Mouse (Mus musculus) neural tube, embryonic 15.5 days (tissue): ENCODE measurements around the gene Izumo1r. TPM values are rescaled to one million over a fixed set of nuclear protein-coding genes. Genes with fewer than 3 reads are reported as not detected.

Source experiments
- ATAC-seq: fragments of 200-750 bp; cut with Nextera tagmentation; 2 replicates; pipeline ENCODE4 v1.8.0; 2017; ENCODE audit warnings: mild to moderate bottlenecking, moderate TSS enrichment, moderate library complexity; ENCODE audit not compliant: low FRiP score
- H3K27ac ChIP-seq: fragments of 300-500 bp; sonication (generic); replicated peaks from 2 replicates; pipeline ENCODE4 v1.5.1; 2015; ENCODE audit warnings: mild to moderate bottlenecking, inconsistent platforms
- H3K27me3 ChIP-seq: fragments of 300-500 bp; sonication (generic); replicated peaks from 2 replicates; pipeline ENCODE4 v1.6.1; 2015; ENCODE audit warnings: inconsistent platforms
- H3K36me3 ChIP-seq: fragments of 300-500 bp; sonication (generic); 2 replicates; pipeline ENCODE4 v1.6.1; 2015; ENCODE audit warnings: inconsistent platforms
- H3K4me1 ChIP-seq: fragments of 300-500 bp; sonication (generic); 2 replicates; pipeline ENCODE4 v1.6.1; 2015; ENCODE audit warnings: inconsistent platforms
- H3K4me2 ChIP-seq: fragments of 300-500 bp; sonication (generic); 2 replicates; pipeline ENCODE4 v1.6.1; 2015; ENCODE audit warnings: inconsistent platforms, mild to moderate bottlenecking, moderate library complexity
- H3K4me3 ChIP-seq: fragments of 300-500 bp; sonication (generic); replicated peaks from 2 replicates; pipeline ENCODE4 v1.5.1; 2015; ENCODE audit warnings: mild to moderate bottlenecking, inconsistent platforms
- H3K9ac ChIP-seq: fragments of 300-500 bp; sonication (generic); replicated peaks from 2 replicates; pipeline ENCODE4 v1.6.1; 2015; ENCODE audit warnings: mild to moderate bottlenecking, inconsistent platforms
- H3K9me3 ChIP-seq: fragments of 300-500 bp; sonication (generic); replicated peaks from 2 replicates; pipeline ENCODE4 v1.6.1; 2016; ENCODE audit warnings: inconsistent platforms
- WGBS: fragments of 180-500 bp; shearing (Covaris S2); methylation state at CpG from one replicate; pipeline ENCODE4 v1.1.7; 2015; ENCODE audit warnings: mixed read lengths; 5-methylcytosine and 5-hydroxymethylcytosine counted together
- polyA plus RNA-seq: library from polyadenylated mRNA; unstranded; fragments of >200 nt; fragmentation: Nextera tagmentation; extraction: Ambion mirVana; gene quantifications from 2 replicates; pipeline ENCODE4 v1.2.1, GENCODE M21; 2015

Izumo1r gene
- polyA plus RNA-seq, 1 experiment from 2014 or later: not detected

- H3K4me3 ChIP-seq: peak within 1 kb of the TSS; percentile 46
- ATAC-seq: peak; percentile 87
- peak within 1 kb of the TSS; percentile 97 for H3K4me2 ChIP-seq
- H3K9ac ChIP-seq: peak within 1 kb of the TSS; percentile 43
- H3K27ac ChIP-seq: no peak within 1 kb of the TSS
- WGBS: 3% methylated on average over 47 of the region's 47 CpGs
- H3K9me3 ChIP-seq: no peaks in the 10 kb centered on the region
- H3K4me1 ChIP-seq: peaks cover 12% of the 10 kb centered on the region
- peaks cover 31% of the 10 kb centered on the region for H3K27me3 ChIP-seq
- H3K36me3 ChIP-seq: no peaks in the 10 kb centered on the region
Measured at GRCm38 (mm10) chr9:14859868-14860639, 43.7 kb downstream of the Izumo1r start, which contains the start of gene Gpr83. Gene Gpr83, plus strand, starts transcription at chr9:14860210.

GRCm38 (mm10) chr9:14858782-14859181 lies 45.0 kb downstream of the Izumo1r start:
- H3K27me3 ChIP-seq: peaks cover 31% of the 10 kb centered on the region
- H3K4me2 ChIP-seq: no peak overlapping the region
- H3K4me3 ChIP-seq: no peak overlapping the region
- peaks cover 12% of the 10 kb centered on the region for H3K4me1 ChIP-seq
- WGBS: 87% methylated on average over 3 of the region's 3 CpGs
- H3K27ac ChIP-seq: no peak overlapping the region
- H3K9me3 ChIP-seq: no peaks in the 10 kb centered on the region
- no peak overlapping the region for H3K9ac ChIP-seq
- no peaks in the 10 kb centered on the region for H3K36me3 ChIP-seq
- no peak for ATAC-seq

GRCm38 (mm10) chr9:14858170-14858706 lies 45.5 kb downstream of the Izumo1r start:
- H3K27ac ChIP-seq: no peak overlapping the region
- peaks cover 31% of the 10 kb centered on the region for H3K27me3 ChIP-seq
- ATAC-seq: no peak

GRCm38 (mm10) chr9:14856922-14857654 lies 46.7 kb downstream of the Izumo1r start:
- Histone ChIP-seq H3K27ac (no peak overlapping the region), H3K4me3 (no peak overlapping the region), H3K9me3 (no peaks in the 10 kb centered on the region), H3K36me3 (no peaks in the 10 kb centered on the region), H3K4me2 (no peak overlapping the region), H3K27me3 (peaks cover 30% of the 10 kb centered on the region), H3K4me1 (peaks cover 12% of the 10 kb centered on the region), H3K9ac (no peak overlapping the region)
- WGBS: 52% methylated on average over 4 of the region's 4 CpGs
- no peak for ATAC-seq

More at GRCm38 (mm10) chr9:14858170-14858706, 45.5 kb downstream of the Izumo1r start:
- Histone ChIP-seq H3K4me1 (peaks cover 12% of the 10 kb centered on the region), H3K9me3 (no peaks in the 10 kb centered on the region), H3K4me3 (no peak overlapping the region), H3K36me3 (no peaks in the 10 kb centered on the region), H3K9ac (no peak overlapping the region), H3K4me2 (no peak overlapping the region)
- 83% methylated on average over 7 of the region's 7 CpGs for WGBS

GRCm38 (mm10) chr9:14854585-14854984 lies 49.2 kb downstream of the Izumo1r start:
- peaks cover 14% of the 10 kb centered on the region for H3K27me3 ChIP-seq
- H3K4me3 ChIP-seq: no peak overlapping the region
- H3K27ac ChIP-seq: no peak overlapping the region
- no peak overlapping the region for H3K9ac ChIP-seq
- ATAC-seq: peak; percentile 38; the same call in 1 of the 2 replicates
- peaks cover under 1% of the 10 kb centered on the region; the same call in 1 of the 2 replicates for H3K4me1 ChIP-seq
- no peaks in the 10 kb centered on the region for H3K36me3 ChIP-seq
- WGBS: 58% methylated on average over 4 of the region's 4 CpGs
- no peak overlapping the region for H3K4me2 ChIP-seq
- H3K9me3 ChIP-seq: no peaks in the 10 kb centered on the region

- no peak for ATAC-seq
Measured at GRCm38 (mm10) chr9:14848267-14848935, 55.3 kb downstream of the Izumo1r start.

GRCm38 (mm10) chr9:14846428-14846827 lies 57.3 kb downstream of the Izumo1r start:
- H3K27ac ChIP-seq: no peak overlapping the region
- no peak overlapping the region for H3K4me3 ChIP-seq
- H3K27me3 ChIP-seq: no peaks in the 10 kb centered on the region
- no peaks in the 10 kb centered on the region for H3K9me3 ChIP-seq
- ATAC-seq: no peak
- H3K4me2 ChIP-seq: no peak overlapping the region
- H3K36me3 ChIP-seq: no peaks in the 10 kb centered on the region
- 0 out of 2 replicates have a peak, but pooled peaks cover 4% of the 10 kb centered on the region for H3K4me1 ChIP-seq
- no peak overlapping the region for H3K9ac ChIP-seq
- WGBS: 46% methylated on average over 5 of the region's 5 CpGs

More at GRCm38 (mm10) chr9:14848267-14848935, 55.3 kb downstream of the Izumo1r start:
- H3K4me2 ChIP-seq: no peak overlapping the region
- no peaks in the 10 kb centered on the region for H3K36me3 ChIP-seq
- WGBS: 70% methylated on average over 1 of the region's 1 CpGs
- no peaks in the 10 kb centered on the region for H3K4me1 ChIP-seq
- no peak overlapping the region for H3K4me3 ChIP-seq
- H3K27me3 ChIP-seq: no peaks in the 10 kb centered on the region
- no peak overlapping the region for H3K27ac ChIP-seq
- no peak overlapping the region for H3K9ac ChIP-seq
- no peaks in the 10 kb centered on the region for H3K9me3 ChIP-seq

- Histone ChIP-seq H3K9me3 (no peaks in the 10 kb centered on the region), H3K27me3 (no peaks in the 10 kb centered on the region), H3K4me3 (no peak overlapping the region), H3K4me1 (peaks cover 4% of the 10 kb centered on the region; the same call in 1 of the 2 replicates), H3K27ac (no peak overlapping the region), H3K4me2 (no peak overlapping the region), H3K36me3 (no peaks in the 10 kb centered on the region), H3K9ac (no peak overlapping the region)
- WGBS: 95% methylated on average over 3 of the region's 3 CpGs
- ATAC-seq: no peak
Measured at GRCm38 (mm10) chr9:14843901-14844300, 59.8 kb downstream of the Izumo1r start.

GRCm38 (mm10) chr9:14843311-14843857 lies 60.4 kb downstream of the Izumo1r start:
- no peak for ATAC-seq
- WGBS: 93% methylated on average over 6 of the region's 6 CpGs
- no peaks in the 10 kb centered on the region for H3K36me3 ChIP-seq
- H3K9me3 ChIP-seq: no peaks in the 10 kb centered on the region
- no peak overlapping the region for H3K27ac ChIP-seq
- no peak overlapping the region for H3K4me2 ChIP-seq
- no peaks in the 10 kb centered on the region for H3K27me3 ChIP-seq
- H3K4me1 ChIP-seq: peaks cover 4% of the 10 kb centered on the region; the same call in 1 of the 2 replicates
- no peak overlapping the region for H3K9ac ChIP-seq
- H3K4me3 ChIP-seq: no peak overlapping the region

- WGBS: 72% methylated on average over 10 of the region's 10 CpGs
- no peaks in the 10 kb centered on the region for H3K36me3 ChIP-seq
- H3K4me1 ChIP-seq: peaks cover 4% of the 10 kb centered on the region; the same call in 1 of the 2 replicates
- no peaks in the 10 kb centered on the region for H3K27me3 ChIP-seq
- no peak for ATAC-seq
- no peaks in the 10 kb centered on the region for H3K9me3 ChIP-seq
- no peak overlapping the region for H3K27ac ChIP-seq
- H3K4me2 ChIP-seq: no peak overlapping the region
- H3K4me3 ChIP-seq: no peak overlapping the region
- H3K9ac ChIP-seq: no peak overlapping the region
Measured at GRCm38 (mm10) chr9:14841878-14842761, 61.6 kb downstream of the Izumo1r start.
